Mouse (Mus musculus) MEL (cell line): ENCODE data around the gene Olfr1044. TPM values are rescaled to one million over a fixed set of nuclear protein-coding genes. Genes with fewer than 3 reads are reported as not detected.

Experiments used
- DNase-seq: peaks from one replicate; pipeline ENCODE4 v3.0.0; 2011; ENCODE audit warnings: low read depth, low spot score
- H3K27ac ChIP-seq: 2 replicates; pipeline ENCODE4 v1.5.1; 2012; ENCODE audit warnings: low read depth, mild to moderate bottlenecking, control low read depth, low read length, moderate library complexity; ENCODE audit not compliant: control insufficient read depth
- H3K27me3 ChIP-seq, 2 experiments: fragments of 150-350 bp in 1 of 2; sonication (generic) in 1 of 2; 2 replicates each; pipeline ENCODE4 v1.6.1; 2012; ENCODE audit warnings: low read length in 2 of 2, mild to moderate bottlenecking in 2 of 2, improper control_type of control experiment in 1 of 2, moderate library complexity in 1 of 2; ENCODE audit not compliant: insufficient read depth in 2 of 2, control insufficient read depth in 1 of 2
- H3K36me3 ChIP-seq, 2 experiments: 2 replicates each; pipeline ENCODE4 v1.6.1; 2012 to 2014; ENCODE audit warnings: low read length in 2 of 2, improper control_type of control experiment in 1 of 2, inconsistent platforms in 1 of 2, mild to moderate bottlenecking in 1 of 2; ENCODE audit not compliant: insufficient read depth in 2 of 2, control insufficient read depth in 1 of 2
- H3K4me1 ChIP-seq, 2 experiments: fragments of 150-350 bp in 1 of 2; sonication (generic) in 1 of 2; 2 replicates each; pipeline ENCODE4 v1.6.1; 2012; ENCODE audit warnings: low read length in 2 of 2, improper control_type of control experiment in 1 of 2, mild to moderate bottlenecking in 1 of 2; ENCODE audit not compliant: insufficient read depth in 2 of 2, control insufficient read depth in 1 of 2
- H3K4me3 ChIP-seq, 2 experiments: fragments of 150-350 bp in 1 of 2; sonication (generic) in 1 of 2; 2 replicates each; pipeline ENCODE4 v1.5.1; 2012; ENCODE audit warnings: low read depth in 2 of 2, low read length in 2 of 2, mild to moderate bottlenecking in 2 of 2, moderate library complexity in 2 of 2, control low read depth in 1 of 2, improper control_type of control experiment in 1 of 2; ENCODE audit not compliant: control insufficient read depth in 1 of 2, insufficient read depth in 1 of 2
- H3K79me2 ChIP-seq: 2 replicates; pipeline ENCODE4 v1.6.1; 2012; ENCODE audit warnings: mild to moderate bottlenecking, low read length, moderate library complexity; ENCODE audit not compliant: control insufficient read depth, poor library complexity, insufficient read depth
- H3K9ac ChIP-seq: 2 replicates; pipeline ENCODE4 v1.6.1; 2012; ENCODE audit warnings: low read depth, mild to moderate bottlenecking, control low read depth, low read length, moderate library complexity; ENCODE audit not compliant: control insufficient read depth, poor library complexity, severe bottlenecking
- H3K9me3 ChIP-seq: fragments of 150-350 bp; sonication (generic); replicated peaks from 2 replicates; pipeline ENCODE4 v1.6.1; 2012; ENCODE audit warnings: mild to moderate bottlenecking, low read length, improper control_type of control experiment, moderate library complexity; ENCODE audit not compliant: insufficient read depth
- CHD1 ChIP-seq: IDR thresholded peaks from 2 replicates; pipeline ENCODE4 v1.6.1; 2012; ENCODE audit warnings: low read depth, mild to moderate bottlenecking, inconsistent platforms, low read length, improper control_type of control experiment
- CTCF ChIP-seq, 3 experiments: IDR thresholded peaks in 2 of 3; conservative IDR thresholded peaks in 1 of 3; 2 replicates each; pipeline ENCODE4 v1.5.1; 2011 to 2012; ENCODE audit warnings: low read length in 3 of 3, low read depth in 2 of 3, mild to moderate bottlenecking in 2 of 3, improper control_type of control experiment in 1 of 3, inconsistent platforms in 1 of 3, mixed read lengths in 1 of 3, moderate library complexity in 1 of 3; ENCODE audit not compliant: control insufficient read depth in 1 of 3, insufficient read depth in 1 of 3, poor library complexity in 1 of 3, severe bottlenecking in 1 of 3
- ELF1 ChIP-seq: IDR thresholded peaks from 2 replicates; pipeline ENCODE4 v1.6.1; 2014; ENCODE audit warnings: low read depth, mild to moderate bottlenecking, inconsistent platforms, low read length, improper control_type of control experiment, moderate library complexity
- EP300 ChIP-seq, 2 experiments: IDR thresholded peaks; 2 replicates each; pipeline ENCODE4 v1.6.1; 2011; ENCODE audit warnings: improper control_type of control experiment in 2 of 2, low read length in 2 of 2, low read depth in 1 of 2, mild to moderate bottlenecking in 1 of 2
- ETS1 ChIP-seq: IDR thresholded peaks from 2 replicates; pipeline ENCODE4 v1.6.1; 2012; ENCODE audit warnings: low read depth, mild to moderate bottlenecking, inconsistent platforms, low read length, improper control_type of control experiment, moderate library complexity
- JUND ChIP-seq: IDR thresholded peaks from 2 replicates; pipeline ENCODE4 v1.6.1; 2011; ENCODE audit warnings: low read depth, mild to moderate bottlenecking, improper control_type of control experiment, low read length
- KAT2A ChIP-seq: conservative IDR thresholded peaks from 2 replicates; pipeline ENCODE4 v1.6.1; 2012; ENCODE audit warnings: low read depth, low read length, improper control_type of control experiment, inconsistent platforms
- MEF2A ChIP-seq: IDR thresholded peaks from 2 replicates; pipeline ENCODE4 v1.6.1; 2014; ENCODE audit warnings: low read depth, mild to moderate bottlenecking, inconsistent platforms, low read length, improper control_type of control experiment; ENCODE audit not compliant: poor library complexity, insufficient replicate concordance, severe bottlenecking; ENCODE audit errors: extremely low read depth
- MXI1 ChIP-seq: IDR thresholded peaks from 2 replicates; pipeline ENCODE4 v1.6.1; 2011; ENCODE audit warnings: mild to moderate bottlenecking, low read depth, low read length, improper control_type of control experiment
- MYB ChIP-seq: IDR thresholded peaks from 2 replicates; pipeline ENCODE4 v1.6.1; 2011; ENCODE audit warnings: mild to moderate bottlenecking, low read depth, low read length, improper control_type of control experiment
- MYC ChIP-seq: IDR thresholded peaks from 2 replicates; pipeline ENCODE4 v1.6.1; 2011; ENCODE audit warnings: low read depth, mild to moderate bottlenecking, low read length, improper control_type of control experiment, moderate library complexity
- SIN3A ChIP-seq: IDR thresholded peaks from 2 replicates; pipeline ENCODE4 v1.6.1; 2012; ENCODE audit warnings: low read length, improper control_type of control experiment, inconsistent platforms
- SMC3 ChIP-seq: IDR thresholded peaks from 2 replicates; pipeline ENCODE4 v1.6.1; 2011; ENCODE audit warnings: low read depth, low read length, improper control_type of control experiment
- TAL1 ChIP-seq: IDR thresholded peaks from 2 replicates; pipeline ENCODE4 v1.6.1; 2012; ENCODE audit warnings: mild to moderate bottlenecking, inconsistent platforms, low read length, moderate library complexity, mixed read lengths
- TBP ChIP-seq: IDR thresholded peaks from 2 replicates; pipeline ENCODE4 v1.8.0; 2011; ENCODE audit warnings: low read depth, low read length, improper control_type of control experiment
- UBTF ChIP-seq: IDR thresholded peaks from 2 replicates; pipeline ENCODE4 v1.6.1; 2012; ENCODE audit warnings: low read depth, mild to moderate bottlenecking, inconsistent platforms, low read length, improper control_type of control experiment, moderate library complexity, borderline replicate concordance; ENCODE audit not compliant: insufficient read depth
- USF2 ChIP-seq, 2 experiments: IDR thresholded peaks; 2 replicates each; pipeline ENCODE4 v1.6.1; 2011 to 2012; ENCODE audit warnings: improper control_type of control experiment in 2 of 2, low read length in 2 of 2, borderline replicate concordance in 1 of 2, inconsistent platforms in 1 of 2, low read depth in 1 of 2, mild to moderate bottlenecking in 1 of 2; ENCODE audit not compliant: insufficient read depth in 1 of 2
- polyA plus RNA-seq, 2 experiments: library from polyadenylated mRNA; stranded (reverse) in 1 of 2; unstranded in 1 of 2; fragments of >175 nt in 1 of 2; fragments of >200 nt in 1 of 2; gene quantifications; 2 replicates each; pipeline versions ENCODE4 v1.2.1 to v1.2.4; 2012; ENCODE audit warnings: low replicate concordance in 2 of 2, low read depth in 1 of 2; ENCODE audit not compliant: insufficient read length in 2 of 2, insufficient read depth in 1 of 2, missing spikeins in 1 of 2
- total RNA-seq: library from RNA; depleted of rRNA; stranded (reverse); fragments of 300-350 nt; gene quantifications from 2 replicates; pipeline ENCODE4 v1.2.3, GENCODE M21; 2012

The Olfr1044 gene
- total and polyA plus RNA-seq, 3 experiments = not detected

- DNase-seq = no peak
- Histone ChIP-seq H3K36me3 (no peaks in the 10 kb centered on the region), H3K9me3 (no peaks in the 10 kb centered on the region), H3K27ac (no peak overlapping the region), H3K4me1 (no peaks in the 10 kb centered on the region), H3K27me3 (no peaks in the 10 kb centered on the region), H3K9ac (no peak overlapping the region), H3K79me2 (no peaks in the 10 kb centered on the region), H3K4me3 (no peak overlapping the region)
- no peak for TF ChIP-seq EP300 (IDR thresholded peaks at IDR 0.05; ENCODE audit: low read depth in 1 of 2, low read length in 2 of 2)
- TF ChIP-seq MYC = no peak
- no peak for TF ChIP-seq TAL1
- TF ChIP-seq MXI1 = no peak
- no peak for TF ChIP-seq SMC3
- TF ChIP-seq MYB = no peak
- no peak for TF ChIP-seq JUND
- TF ChIP-seq SIN3A = no peak
- TF ChIP-seq ELF1 = no peak
- TF ChIP-seq MEF2A = no peak
- no peak for TF ChIP-seq UBTF
- no peak for TF ChIP-seq CHD1
- TF ChIP-seq KAT2A = no peak
- no peak for TF ChIP-seq ETS1
- TF ChIP-seq CTCF (IDR thresholded peaks at IDR 0.05 in 2 of 3, conservative IDR thresholded peaks at IDR 0.05 in 1 of 3; ENCODE audit: control insufficient read depth in 1 of 3, insufficient read depth in 1 of 3, low read depth in 2 of 3, low read length in 3 of 3, poor library complexity in 1 of 3, severe bottlenecking in 1 of 3) = no peak
Measured at GRCm38 (mm10) chr2:86195863-86196262, 18.2 kb upstream of the Olfr1044 start.

GRCm38 (mm10) chr2:86185583-86185982, 8.0 kb upstream of the Olfr1044 start, which contains the start of gene Olfr52:
Olfr52 (minus strand) TSS chr2:86185683.
- no peaks in the 10 kb centered on the region for H3K79me2 ChIP-seq
- no peaks in the 10 kb centered on the region for H3K36me3 ChIP-seq
- H3K9me3 ChIP-seq = no peaks in the 10 kb centered on the region
- H3K27me3 ChIP-seq = no peaks in the 10 kb centered on the region
- TF ChIP-seq USF2 (IDR thresholded peaks at IDR 0.05; ENCODE audit: borderline replicate concordance in 1 of 2, insufficient read depth in 1 of 2, low read depth in 1 of 2, low read length in 2 of 2) = no peak
- TF ChIP-seq TBP = no peak
- no peak for DNase-seq
- H3K4me1 ChIP-seq = no peaks in the 10 kb centered on the region
- H3K4me3 ChIP-seq = no peak within 1 kb of the TSS
- H3K27ac ChIP-seq = no peak within 1 kb of the TSS
- H3K9ac ChIP-seq = no peak within 1 kb of the TSS
